Mouse (Mus musculus) kidney, adult 2 months (tissue): ENCODE measurements at regions not wholly inside any gene's neighbourhood (a gene's known extent, or its start where the extent isn't known, plus 50 kb on each side); places are given as distances from the start of the nearest gene placed in this dataset.

Experiments used
- CTCF ChIP-seq: fragments of 200-500 bp; conservative IDR thresholded peaks from 2 replicates; pipeline ENCODE4 v1.5.1; 2011; ENCODE audit warnings: low read depth, mild to moderate bottlenecking, control low read depth, low read length, moderate library complexity, mixed read lengths; ENCODE audit not compliant: insufficient read depth, insufficient read length
- POLR2A ChIP-seq: fragments of 200-500 bp; IDR thresholded peaks from one replicate; pipeline ENCODE4 v1.6.1; 2011; ENCODE audit warnings: low read depth, low read length, control low read depth

GRCm38 (mm10) chr5:116934151-116934550 is 181.8 kb downstream of the Suds3 start:
- TF ChIP-seq CTCF (no peak), POLR2A (no peak)
